Mouse (Mus musculus) heart, embryonic 14.5 days (tissue): ENCODE results near the gene Hoxa5. TPM values are rescaled to one million over a fixed set of nuclear protein-coding genes. Genes with fewer than 3 reads are reported as not detected.

Experiments used
- ATAC-seq: fragments of 200-750 bp; cut with Nextera tagmentation; 2 replicates; pipeline ENCODE4 v1.8.0; 2017; ENCODE audit warnings: low read depth, moderate TSS enrichment; ENCODE audit not compliant: insufficient number of reproducible peaks, insufficient read depth, low FRiP score
- H3K27ac ChIP-seq, 2 experiments: fragments of 200-500 bp in 1 of 2; fragments of 300-500 bp in 1 of 2; sonication (generic) in 1 of 2; replicated peaks in 1 of 2; 2 replicates each; pipeline ENCODE4 v1.5.1; 2012 to 2014; ENCODE audit warnings: low read depth in 2 of 2, low read length in 2 of 2, control low read depth in 1 of 2, mild to moderate bottlenecking in 1 of 2, mixed read lengths in 1 of 2; ENCODE audit not compliant: control insufficient read depth in 1 of 2, insufficient read depth in 1 of 2
- H3K27me3 ChIP-seq: fragments of 300-500 bp; sonication (generic); 2 replicates; pipeline ENCODE4 v1.6.1; 2014; ENCODE audit warnings: mild to moderate bottlenecking, low read length, control low read depth; ENCODE audit not compliant: control insufficient read depth, insufficient read depth
- H3K36me3 ChIP-seq: fragments of 300-500 bp; sonication (generic); 2 replicates; pipeline ENCODE4 v1.6.1; 2014; ENCODE audit warnings: mild to moderate bottlenecking, control low read depth, low read length, mixed read lengths; ENCODE audit not compliant: control insufficient read depth, insufficient read depth
- H3K4me1 ChIP-seq, 2 experiments: fragments of 200-500 bp in 1 of 2; fragments of 300-500 bp in 1 of 2; sonication (generic) in 1 of 2; 2 replicates each; pipeline ENCODE4 v1.6.1; 2012 to 2014; ENCODE audit warnings: low read length in 2 of 2, control low read depth in 1 of 2, mixed read lengths in 1 of 2; ENCODE audit not compliant: control insufficient read depth in 2 of 2, insufficient read depth in 2 of 2
- H3K4me2 ChIP-seq: fragments of 300-500 bp; sonication (generic); 2 replicates; pipeline ENCODE4 v1.6.1; 2014; ENCODE audit warnings: mild to moderate bottlenecking, low read length
- H3K4me3 ChIP-seq, 2 experiments: fragments of 200-500 bp in 1 of 2; fragments of 300-500 bp in 1 of 2; sonication (generic) in 1 of 2; 2 replicates each; pipeline ENCODE4 v1.5.1; 2012 to 2014; ENCODE audit warnings: low read length in 2 of 2, mild to moderate bottlenecking in 2 of 2, control low read depth in 1 of 2, low read depth in 1 of 2, moderate library complexity in 1 of 2; ENCODE audit not compliant: control insufficient read depth in 1 of 2, insufficient read depth in 1 of 2
- H3K9ac ChIP-seq: fragments of 300-500 bp; sonication (generic); 2 replicates; pipeline ENCODE4 v1.6.1; 2014; ENCODE audit warnings: mild to moderate bottlenecking, low read length
- H3K9me3 ChIP-seq: fragments of 300-500 bp; sonication (generic); 2 replicates; pipeline ENCODE4 v1.6.1; 2016; ENCODE audit warnings: low read length, control low read depth; ENCODE audit not compliant: control insufficient read depth
- WGBS: fragments of 180-500 bp; shearing (Covaris S2); extraction: QIAGEN DNeasy Blood & Tissue Kit; methylation state at CpG from one replicate; pipeline ENCODE4 v1.1.7; 2014; 5-methylcytosine and 5-hydroxymethylcytosine counted together
- polyA plus RNA-seq: library from polyadenylated mRNA; unstranded; fragments of >200 nt; fragmentation: Nextera tagmentation; extraction: Ambion mirVana; gene quantifications from 2 replicates; pipeline ENCODE4 v1.2.1, GENCODE M21; 2014

Gene Hoxa5
- 0.31 and 1.3 TPM in 2 replicates for polyA plus RNA-seq

- Histone ChIP-seq H3K36me3 (no peaks in the 10 kb centered on the region), H3K27me3 (peaks cover 100% of the 10 kb centered on the region), H3K27ac (no peak within 1 kb of the TSS), H3K9me3 (no peaks in the 10 kb centered on the region), H3K9ac (peak within 1 kb of the TSS; percentile 28; the same call in 1 of the 2 replicates), H3K4me3 (peak within 1 kb of the TSS; percentile 33 to 36), H3K4me2 (peak within 1 kb of the TSS; percentile 59), H3K4me1 (peaks cover 2 to 19% of the 10 kb centered on the region in 2 experiments; a peak in 3 of 4 replicates)
- no peak for ATAC-seq
- WGBS, result under 1% methylated on average over 65 of the region's 65 CpGs
Observed at GRCm38 (mm10) chr6:52204050-52204752, at the start of gene Hoxa5. TSS of gene Hoxa5 (minus strand) at chr6:52204587.

GRCm38 (mm10) chr6:52253511-52254500 is 49.4 kb upstream of the Hoxa5 start:
- Histone ChIP-seq H3K4me3 (peak overlapping the region in 1 of 2 experiments; percentile 16; a peak in 2 of 4 replicates), H3K27me3 (peaks cover 93% of the 10 kb centered on the region)
- ATAC-seq, result no peak

DNA sequence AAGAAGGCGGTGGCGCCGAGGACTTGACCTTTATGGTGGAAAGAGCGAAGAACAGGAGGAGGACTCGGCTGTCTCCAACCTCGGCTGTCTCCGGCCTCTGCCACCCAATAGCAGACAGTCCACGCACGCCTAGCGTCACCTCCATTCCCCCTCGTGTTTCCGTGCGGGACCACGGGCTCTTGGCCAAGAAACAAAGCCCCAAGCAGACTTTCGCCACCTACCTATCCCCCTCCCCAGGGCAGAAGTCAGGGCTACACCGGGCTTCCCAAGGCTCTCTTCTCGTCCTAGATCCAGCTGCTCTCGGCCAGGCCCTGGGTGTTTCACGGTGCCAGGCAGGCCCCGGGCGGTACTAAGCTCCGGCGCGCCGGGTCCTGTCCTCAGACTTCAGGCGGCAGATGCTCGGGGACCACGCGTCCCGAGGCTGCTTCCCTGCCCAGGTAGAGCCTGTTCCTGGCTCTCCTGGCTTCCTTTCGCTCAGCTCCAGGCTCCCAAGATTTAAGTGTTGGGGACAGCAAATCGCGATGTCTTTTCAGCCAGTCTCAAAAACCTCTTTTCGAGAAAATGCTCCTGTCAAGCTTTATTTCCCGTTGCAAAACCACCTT is 48.5 kb upstream of the Hoxa5 start:
- no peak for ATAC-seq
- no peak overlapping the region for H3K4me2 ChIP-seq
- WGBS, result 1% methylated on average over 35 of the region's 35 CpGs
- peak overlapping the region in 1 of 2 experiments; percentile 16; a peak in 2 of 4 replicates for H3K4me3 ChIP-seq
- 0 out of 4 replicates have a peak, but pooled peaks cover 0 to 2% of the 10 kb centered on the region in 2 experiments for H3K4me1 ChIP-seq
- H3K9ac ChIP-seq, result no peak overlapping the region
- no peaks in the 10 kb centered on the region for H3K36me3 ChIP-seq
- H3K9me3 ChIP-seq, result no peaks in the 10 kb centered on the region
- no peak overlapping the region for H3K27ac ChIP-seq
- H3K27me3 ChIP-seq, result peaks cover 93% of the 10 kb centered on the region

More at GRCm38 (mm10) chr6:52253511-52254500, 49.4 kb upstream of the Hoxa5 start:
- no peak overlapping the region for H3K27ac ChIP-seq
- H3K36me3 ChIP-seq, result no peaks in the 10 kb centered on the region
- H3K9ac ChIP-seq, result no peak overlapping the region
- H3K9me3 ChIP-seq, result no peaks in the 10 kb centered on the region
- 0 out of 4 replicates have a peak, but pooled peaks cover 0 to 2% of the 10 kb centered on the region in 2 experiments for H3K4me1 ChIP-seq
- 1% methylated on average over 59 of the region's 59 CpGs for WGBS
- H3K4me2 ChIP-seq, result no peak overlapping the region

GRCm38 (mm10) chr6:52252016-52252774 is 47.8 kb upstream of the Hoxa5 start:
- no peak overlapping the region for H3K4me2 ChIP-seq
- peaks cover 93% of the 10 kb centered on the region for H3K27me3 ChIP-seq
- no peaks in the 10 kb centered on the region for H3K36me3 ChIP-seq
- H3K4me3 ChIP-seq, result no peak overlapping the region
- 0 out of 4 replicates have a peak, but pooled peaks cover 0 to 2% of the 10 kb centered on the region in 2 experiments for H3K4me1 ChIP-seq
- ATAC-seq, result no peak
- WGBS, result 4% methylated on average over 24 of the region's 24 CpGs
- H3K9me3 ChIP-seq, result no peaks in the 10 kb centered on the region
- H3K9ac ChIP-seq, result no peak overlapping the region
- H3K27ac ChIP-seq, result no peak overlapping the region

GRCm38 (mm10) chr6:52251177-52251879 is 46.9 kb upstream of the Hoxa5 start:
- Histone ChIP-seq H3K9me3 (no peaks in the 10 kb centered on the region), H3K9ac (no peak overlapping the region), H3K36me3 (no peaks in the 10 kb centered on the region), H3K4me1 (peaks cover 0 to 2% of the 10 kb centered on the region in 2 experiments; a peak in 1 of 4 replicates), H3K27me3 (peaks cover 95% of the 10 kb centered on the region), H3K4me2 (no peak overlapping the region), H3K4me3 (no peak overlapping the region), H3K27ac (no peak overlapping the region)
- no peak for ATAC-seq
- 11% methylated on average over 7 of the region's 7 CpGs for WGBS

- no peak overlapping the region for H3K27ac ChIP-seq
- no peak overlapping the region for H3K4me3 ChIP-seq
- no peak overlapping the region for H3K9ac ChIP-seq
- H3K9me3 ChIP-seq, result no peaks in the 10 kb centered on the region
- peaks cover 0 to 7% of the 10 kb centered on the region in 2 experiments; a peak in 2 of 4 replicates for H3K4me1 ChIP-seq
- WGBS, result 3% methylated on average over 4 of the region's 4 CpGs
- H3K36me3 ChIP-seq, result no peaks in the 10 kb centered on the region
- peaks cover 97% of the 10 kb centered on the region for H3K27me3 ChIP-seq
- no peak for ATAC-seq
- no peak overlapping the region for H3K4me2 ChIP-seq
Observed at GRCm38 (mm10) chr6:52249826-52250225, 45.4 kb upstream of the Hoxa5 start.
